Mouse (Mus musculus) lung, postnatal 36 days (tissue): Measurements from ENCODE around the gene Lmbrd2.
"Not testable (repeated sequence)": the region's sequence is repeated elsewhere in the genome, so short reads cannot be mapped to it uniquely, and the experiment has no call there.

Source experiments
- DNase-seq: peaks from one replicate; pipeline ENCODE4 v3.0.0; 2022; ENCODE audit warnings: mixed read lengths

Gene Lmbrd2

GRCm38 (mm10) chr15:9134891-9135507, 5.4 kb upstream of the Lmbrd2 start:
- peak; percentile 26 for DNase-seq

GRCm38 (mm10) chr15:9139447-9139846, 903 bp upstream of the Lmbrd2 start:
- no peak for DNase-seq

DNA sequence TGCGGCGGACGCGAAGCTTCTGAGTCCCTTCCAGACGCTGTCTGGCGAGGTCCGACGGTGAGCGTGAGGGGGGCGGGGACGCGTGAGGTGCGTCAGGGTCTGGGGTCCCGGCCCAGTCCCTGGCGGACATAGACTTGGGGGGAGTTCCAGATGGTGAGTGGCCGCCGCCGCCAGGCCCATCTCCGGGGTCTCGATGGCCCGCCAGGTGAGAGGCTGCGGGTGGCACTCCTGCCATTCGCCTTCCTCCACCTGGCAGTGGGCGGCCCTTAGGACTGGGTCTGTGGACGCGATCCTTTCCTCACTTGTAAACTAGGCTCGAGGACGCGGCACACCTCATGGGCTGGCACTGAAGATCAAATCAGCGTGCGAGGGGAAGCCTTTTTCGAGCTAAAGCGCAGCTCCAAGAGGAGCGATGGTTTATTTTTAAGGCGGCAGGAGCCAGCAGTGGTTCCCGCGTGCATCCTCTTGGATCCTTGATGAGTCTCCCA, 378 bp downstream of the Lmbrd2 start:
- peak; percentile 59 for DNase-seq

- DNase-seq = no peak
Observed at GRCm38 (mm10) chr15:9155325-9155724, 15.0 kb downstream of the Lmbrd2 start, which contains the start of gene Skp2. TSS of gene Skp2 (minus strand) at chr15:9155425.

GRCm38 (mm10) chr15:9162557-9163070, 22.3 kb downstream of the Lmbrd2 start:
- DNase-seq = no peak

DNA sequence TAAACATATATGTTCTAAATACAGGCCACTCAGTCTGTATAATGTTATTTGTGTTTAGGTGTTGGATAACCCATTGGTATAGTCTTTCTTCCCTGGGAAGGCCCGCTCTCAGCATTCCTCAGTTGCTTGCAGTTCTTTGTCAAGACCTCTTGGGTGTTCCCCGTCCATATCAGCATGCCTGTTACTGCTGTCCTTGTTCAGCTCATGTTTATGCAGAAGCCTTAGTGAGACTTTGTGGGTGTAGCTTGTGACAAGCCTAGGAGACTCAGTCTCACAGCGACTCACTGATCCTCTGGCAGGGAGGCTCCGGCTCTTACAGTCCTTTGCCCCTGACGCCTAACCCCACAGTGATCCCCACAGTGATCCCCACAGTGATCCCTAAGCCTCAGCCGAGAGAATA, 23.8 kb downstream of the Lmbrd2 start:
- DNase-seq = no peak

- no peak for DNase-seq
Observed at GRCm38 (mm10) chr15:9177038-9177437, 36.7 kb downstream of the Lmbrd2 start.

DNA sequence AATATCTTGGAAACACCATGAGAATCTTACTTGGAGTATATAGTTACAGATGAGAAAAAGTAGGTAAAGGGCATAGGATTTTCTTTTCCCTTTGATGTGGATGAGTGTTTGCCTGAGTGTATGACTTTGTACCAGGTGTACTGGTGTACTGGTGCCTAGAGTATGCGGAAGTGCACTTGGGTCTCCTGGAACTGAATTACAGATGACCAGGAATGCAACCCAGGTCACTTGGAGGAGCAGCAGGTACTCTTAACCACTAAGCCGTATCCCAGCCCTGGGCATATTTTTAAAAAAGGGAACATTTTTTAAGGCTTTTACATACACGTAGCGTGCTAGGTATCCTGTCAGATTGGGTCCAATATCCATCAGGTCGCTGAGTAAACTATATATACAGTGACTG, 43.6 kb downstream of the Lmbrd2 start:
- DNase-seq = peak; percentile 8

DNA sequence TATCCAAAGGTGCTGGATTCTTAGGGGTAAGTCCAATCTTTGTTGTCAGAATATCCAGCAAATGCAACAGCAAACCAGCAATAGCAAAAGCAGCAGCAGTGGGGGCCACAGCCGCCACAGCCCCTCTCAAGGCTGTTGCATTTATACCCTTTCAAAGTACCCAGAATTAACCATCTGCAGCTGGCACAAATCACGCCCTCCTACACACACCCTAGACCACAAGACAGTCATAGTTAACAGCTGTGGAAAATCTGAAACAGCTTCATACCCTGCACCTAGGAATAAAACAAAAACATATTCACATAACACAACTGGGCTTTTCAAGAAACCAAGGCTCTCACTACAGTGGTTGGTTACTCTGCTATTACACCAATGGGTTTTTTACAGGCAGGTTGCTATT, 49.4 kb downstream of the Lmbrd2 start:
- DNase-seq = no peak

DNA sequence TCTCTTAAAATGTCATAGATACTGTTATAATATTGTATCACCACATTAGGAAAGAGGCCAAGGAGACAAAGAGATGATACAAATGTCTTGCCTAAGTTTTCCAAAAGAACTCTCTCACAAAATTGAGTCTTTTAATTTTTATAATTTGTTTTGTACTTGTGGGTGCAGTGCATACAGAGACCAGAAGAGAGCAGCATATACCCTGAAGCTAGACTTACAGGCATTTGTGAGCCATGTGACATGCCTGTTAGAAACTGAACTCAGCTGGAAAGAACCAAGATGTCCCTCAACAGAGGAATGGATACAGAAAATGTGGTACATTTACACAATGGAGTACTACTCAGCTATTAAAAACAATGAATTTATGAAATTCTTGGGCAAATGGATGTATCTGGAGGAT, 52.3 kb downstream of the Lmbrd2 start:
- DNase-seq = peak; percentile 4

DNA sequence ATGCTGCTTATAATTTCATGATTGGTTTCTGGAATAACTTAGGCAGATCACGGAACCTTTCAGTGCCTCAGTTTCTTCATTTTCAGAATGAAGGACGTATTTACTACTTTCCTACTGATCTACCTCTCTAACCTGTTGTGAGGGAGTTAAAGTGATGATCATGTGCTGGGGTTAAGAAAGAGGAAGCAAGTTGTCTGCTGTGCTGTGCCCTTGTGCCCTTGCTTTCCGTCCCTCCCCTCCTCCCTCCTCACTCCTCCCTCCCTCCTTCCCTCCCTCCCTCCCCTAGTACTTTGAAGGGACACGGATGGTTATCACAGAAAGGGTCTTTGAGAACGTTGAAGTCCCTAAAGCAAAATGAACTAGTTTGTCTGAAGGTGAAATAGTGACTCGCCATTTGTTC, 58.1 kb downstream of the Lmbrd2 start:
- no peak for DNase-seq

GRCm38 (mm10) chr15:9211891-9212290, 71.5 kb downstream of the Lmbrd2 start:
- no peak for DNase-seq

DNA sequence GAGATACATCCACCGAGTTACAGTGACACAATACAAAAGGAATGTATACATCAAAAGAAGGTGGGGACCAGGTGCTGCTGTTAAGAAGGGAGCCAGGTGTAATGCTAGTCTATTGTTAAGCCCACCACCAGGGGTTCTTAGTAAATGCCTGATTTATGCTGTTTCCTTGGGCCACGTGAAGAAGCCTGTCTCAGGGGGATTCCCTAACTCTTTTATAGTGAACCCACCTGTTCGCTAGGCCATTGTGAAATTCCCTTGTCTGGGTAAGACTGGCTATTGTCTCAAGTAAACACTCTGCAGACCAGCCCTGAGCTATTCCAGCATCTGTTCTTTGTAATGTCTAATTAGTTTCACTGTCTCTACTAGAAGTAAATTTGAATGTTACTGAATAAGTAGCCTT, 72.7 kb downstream of the Lmbrd2 start:
- DNase-seq = not testable (repeated sequence)

GRCm38 (mm10) chr15:9213431-9213830, 73.1 kb downstream of the Lmbrd2 start:
- not testable (repeated sequence) for DNase-seq

DNA sequence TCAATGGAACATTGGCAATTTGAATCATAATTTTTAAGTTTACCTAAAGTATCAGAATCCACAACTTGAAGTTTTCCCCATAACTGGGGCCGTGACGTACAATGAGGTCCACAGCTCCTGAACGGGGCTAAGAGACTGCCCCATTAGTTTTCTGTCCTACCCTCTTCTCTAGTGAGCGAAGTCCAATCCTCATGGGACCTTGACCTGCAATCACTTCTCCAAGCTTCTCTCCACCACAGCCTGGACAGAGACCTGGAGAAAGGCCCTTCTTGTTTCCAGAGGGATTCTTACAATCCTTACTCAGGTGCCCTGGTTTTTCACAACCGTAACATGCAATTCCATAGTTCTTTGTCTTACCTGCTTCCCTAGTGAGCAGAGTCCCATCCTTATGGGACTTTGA, 76.1 kb downstream of the Lmbrd2 start:
- DNase-seq = no peak

- not testable (repeated sequence) for DNase-seq
Observed at GRCm38 (mm10) chr15:9230917-9231316, 90.6 kb downstream of the Lmbrd2 start.

DNA sequence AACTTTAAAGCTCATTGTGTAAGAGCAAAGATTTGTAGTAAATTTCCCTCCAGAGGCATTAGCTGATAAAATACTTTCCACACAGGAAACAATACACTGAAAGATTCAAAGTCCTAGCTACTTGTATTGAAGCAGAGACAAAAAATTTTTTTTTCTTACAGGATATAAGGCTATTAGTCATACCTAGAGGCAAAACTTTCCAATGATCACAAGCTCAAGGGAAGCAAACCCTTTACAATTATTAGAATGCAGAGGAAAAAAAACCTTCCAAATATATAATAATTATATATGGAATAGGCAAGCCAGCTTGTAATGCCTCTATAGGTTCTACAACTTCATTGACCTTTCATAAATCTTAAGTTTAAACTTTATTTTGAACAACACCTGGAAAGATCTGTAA, 106.0 kb downstream of the Lmbrd2 start:
- DNase-seq = no peak
